Mouse (Mus musculus): ENCODE measurements around the gene Pafah1b3. TPM values are rescaled to one million over a fixed set of nuclear protein-coding genes. Genes with fewer than 3 reads are reported as not detected.

Gene Pafah1b3
- total and polyA plus RNA-seq, 3 experiments = 85.6 to 180 (median 110) TPM

DNA sequence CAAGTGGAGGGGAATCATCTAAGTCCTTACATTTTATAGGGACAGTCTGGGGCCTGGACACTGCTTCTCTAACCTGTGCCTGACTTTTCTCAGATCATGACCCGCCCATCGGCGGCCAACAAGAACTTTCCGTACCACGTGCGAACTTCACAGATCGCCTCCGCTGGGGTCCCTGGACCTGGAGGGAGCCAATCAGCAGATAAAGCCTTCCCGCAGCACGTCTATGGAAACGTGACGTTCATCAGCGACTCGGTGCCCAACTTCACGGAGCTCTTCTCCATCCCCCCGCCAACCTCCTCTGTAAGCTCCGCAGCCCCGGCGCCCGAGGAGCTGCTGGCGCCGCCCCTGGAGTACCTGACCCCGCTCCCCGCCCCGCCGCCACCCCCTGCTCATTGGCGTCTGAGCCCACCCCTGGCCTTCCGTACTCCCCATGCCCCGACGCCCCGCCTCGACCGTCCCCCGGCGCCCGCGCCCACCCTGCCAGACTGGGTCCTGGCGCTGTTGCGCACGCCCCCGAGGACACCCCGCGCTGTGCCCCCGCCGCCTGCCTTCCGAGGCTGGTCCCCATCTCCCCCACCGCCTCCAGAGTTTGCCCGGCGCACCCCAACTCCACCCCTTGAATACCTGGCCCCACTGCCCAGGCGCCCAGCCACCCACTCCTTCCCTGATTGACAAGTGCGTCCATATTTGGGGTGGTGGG, 17.0 kb upstream of the Pafah1b3 start:
- H3K9me3 ChIP-seq (replicated peaks; ENCODE audit: insufficient read depth, low read length) = no peaks in the 10 kb centered on the region
- TF ChIP-seq GATA1 (IDR thresholded peaks at IDR 0.05; ENCODE audit: low read depth, low read length) (no peak), TAL1 (IDR thresholded peaks at IDR 0.05; ENCODE audit: low read length) (no peak), ZKSCAN1 (IDR thresholded peaks at IDR 0.05; ENCODE audit: low read depth, low read length) (no peak), MAX (IDR thresholded peaks at IDR 0.05; ENCODE audit: low read length) (no peak), ELF1 (IDR thresholded peaks at IDR 0.05; ENCODE audit: low read depth, low read length) (no peak), RCOR1 (IDR thresholded peaks at IDR 0.05; ENCODE audit: low read depth, low read length) (no peak), MYB (IDR thresholded peaks at IDR 0.05; ENCODE audit: low read depth, low read length) (no peak), MEF2A (IDR thresholded peaks at IDR 0.05; ENCODE audit: extremely low read depth, insufficient replicate concordance, low read depth, low read length, poor library complexity, severe bottlenecking) (no peak), MYC (IDR thresholded peaks at IDR 0.05; ENCODE audit: low read depth, low read length) (no peak), BHLHE40 (IDR thresholded peaks at IDR 0.05; ENCODE audit: borderline replicate concordance, low read depth, low read length) (no peak)
- H3K4me1 ChIP-seq (ENCODE audit: control insufficient read depth in 1 of 2, insufficient read depth in 2 of 2, low read length in 2 of 2) = peaks cover 0 to 10% of the 10 kb centered on the region in 2 experiments; a peak in 2 of 4 replicates
- peaks cover 0 to 2% of the 10 kb centered on the region in 2 experiments; a peak in 3 of 4 replicates for H3K27me3 ChIP-seq (ENCODE audit: control insufficient read depth in 1 of 2, insufficient read depth in 2 of 2, low read length in 2 of 2)
- H3K36me3 ChIP-seq (ENCODE audit: control insufficient read depth in 1 of 2, insufficient read depth in 2 of 2, low read length in 2 of 2) = peaks cover 0 to 3% of the 10 kb centered on the region in 2 experiments; a peak in 2 of 4 replicates
- DNase-seq (ENCODE audit: low read depth, low spot score) = no peak
- peaks cover 7% of the 10 kb centered on the region; the same call in 1 of the 2 replicates for H3K79me2 ChIP-seq (ENCODE audit: control insufficient read depth, insufficient read depth, low read length, poor library complexity)
- H3K27ac ChIP-seq (ENCODE audit: control insufficient read depth, low read depth, low read length) = no peak overlapping the region
- no peak overlapping the region for H3K9ac ChIP-seq (ENCODE audit: control insufficient read depth, low read depth, low read length, poor library complexity, severe bottlenecking)
- H3K4me3 ChIP-seq (ENCODE audit: control insufficient read depth in 1 of 2, insufficient read depth in 1 of 2, low read depth in 2 of 2, low read length in 2 of 2) = no peak overlapping the region

DNA sequence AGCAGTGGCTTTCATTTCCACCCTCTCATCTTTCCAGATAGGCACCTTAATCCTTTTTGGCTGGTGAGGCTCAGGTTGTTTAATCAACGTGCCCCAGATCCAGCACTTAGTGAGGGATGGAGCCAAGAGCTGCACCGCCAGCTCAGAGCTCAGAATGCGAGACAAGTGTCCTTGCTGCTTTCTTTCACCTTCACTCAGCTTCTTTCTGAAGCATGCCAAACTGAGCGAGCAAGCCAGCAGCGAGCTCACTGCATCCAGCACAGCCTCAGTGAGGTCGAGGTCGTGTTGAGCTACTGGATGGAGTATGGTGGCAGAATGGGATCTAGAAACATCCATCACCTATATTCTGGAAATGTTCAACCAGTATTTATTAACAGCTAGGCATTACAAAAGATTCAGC, 15.5 kb upstream of the Pafah1b3 start:
- Histone ChIP-seq H3K27me3 (ENCODE audit: control insufficient read depth in 1 of 2, insufficient read depth in 2 of 2, low read length in 2 of 2) (peaks cover 2% of the 10 kb centered on the region in 2 experiments; a peak in 3 of 4 replicates), H3K36me3 (ENCODE audit: control insufficient read depth in 1 of 2, insufficient read depth in 2 of 2, low read length in 2 of 2) (peaks cover 0 to 3% of the 10 kb centered on the region in 2 experiments; a peak in 2 of 4 replicates), H3K4me1 (ENCODE audit: control insufficient read depth in 1 of 2, insufficient read depth in 2 of 2, low read length in 2 of 2) (peaks cover 0 to 10% of the 10 kb centered on the region in 2 experiments; a peak in 2 of 4 replicates), H3K4me3 (ENCODE audit: control insufficient read depth in 1 of 2, insufficient read depth in 1 of 2, low read depth in 2 of 2, low read length in 2 of 2) (no peak overlapping the region), H3K9ac (ENCODE audit: control insufficient read depth, low read depth, low read length, poor library complexity, severe bottlenecking) (no peak overlapping the region), H3K79me2 (ENCODE audit: control insufficient read depth, insufficient read depth, low read length, poor library complexity) (peaks cover 7% of the 10 kb centered on the region; the same call in 1 of the 2 replicates), H3K27ac (ENCODE audit: control insufficient read depth, low read depth, low read length) (no peak overlapping the region), H3K9me3 (replicated peaks; ENCODE audit: insufficient read depth, low read length) (no peaks in the 10 kb centered on the region)
- TF ChIP-seq MAZ (IDR thresholded peaks at IDR 0.05; ENCODE audit: low read depth, low read length) (no peak), GATA1 (IDR thresholded peaks at IDR 0.05; ENCODE audit: low read depth, low read length) (no peak), CHD1 (IDR thresholded peaks at IDR 0.05; ENCODE audit: low read depth, low read length) (no peak), ZNF384 (IDR thresholded peaks at IDR 0.05; ENCODE audit: low read depth, low read length) (no peak), MXI1 (IDR thresholded peaks at IDR 0.05; ENCODE audit: low read depth, low read length) (no peak), TAL1 (IDR thresholded peaks at IDR 0.05; ENCODE audit: low read length) (no peak), NELFE (IDR thresholded peaks at IDR 0.05; ENCODE audit: low read depth, low read length) (no peak), POLR2A (IDR thresholded peaks at IDR 0.05; ENCODE audit: control insufficient read depth in 1 of 2, insufficient read depth in 1 of 2, low read depth in 1 of 2, low read length in 2 of 2, poor library complexity in 1 of 2) (no peak), USF1 (IDR thresholded peaks at IDR 0.05; ENCODE audit: low read depth, low read length) (no peak), JUND (IDR thresholded peaks at IDR 0.05; ENCODE audit: low read depth, low read length) (no peak), SIN3A (IDR thresholded peaks at IDR 0.05; ENCODE audit: low read length) (no peak), UBTF (IDR thresholded peaks at IDR 0.05; ENCODE audit: borderline replicate concordance, insufficient read depth, low read depth, low read length) (no peak), MAX (IDR thresholded peaks at IDR 0.05; ENCODE audit: low read length) (no peak), MAFK (IDR thresholded peaks at IDR 0.05; ENCODE audit: borderline replicate concordance, low read depth, low read length) (no peak), SMC3 (IDR thresholded peaks at IDR 0.05; ENCODE audit: low read depth, low read length) (no peak), MYB (IDR thresholded peaks at IDR 0.05; ENCODE audit: low read depth, low read length) (no peak), USF2 (IDR thresholded peaks at IDR 0.05; ENCODE audit: borderline replicate concordance in 1 of 2, insufficient read depth in 1 of 2, low read depth in 1 of 2, low read length in 2 of 2) (no peak)
- DNase-seq (ENCODE audit: low read depth, low spot score) = no peak
